30 mouse cellular contexts compared by ENCODE assay signal in genomic region chr11:57401610-57402009, GRCm38 (mm10).
DNase-seq lines count a peak whose midpoint lies in the region; ATAC-seq lines count a peak whose summit lies in the region.
"Had no signal": no experiment of that assay in that cellular context is flagged by ENCODE, and none has a peak within 500 bp of the region (broad histone marks: within the 10 kb centered on the region; RNA-seq: fewer than 3 reads in every experiment).

No protein-coding gene starts in this region.

- WGBS in forebrain, embryonic 13.5 days: 41% methylated on average over 2 of the region's 2 CpGs
- WGBS in forebrain, embryonic 11.5 days: 63% methylated on average over 2 of the region's 2 CpGs
- 63% methylated on average over 2 of the region's 2 CpGs for WGBS in midbrain, embryonic 11.5 days
- WGBS in midbrain, embryonic 13.5 days: 51% methylated on average over 2 of the region's 2 CpGs

- H3K27me3 ChIP-seq in forebrain, embryonic 13.5 days: no peaks in the 10 kb centered on the region
- H3K27me3 ChIP-seq in forebrain, embryonic 11.5 days (ENCODE audit: control insufficient read depth, insufficient read depth, low read length): no peaks in the 10 kb centered on the region
- H3K27me3 ChIP-seq in midbrain, embryonic 11.5 days (ENCODE audit: control insufficient read depth, insufficient read depth, low read length): no peaks in the 10 kb centered on the region
- H3K27me3 ChIP-seq in midbrain, embryonic 13.5 days: no peaks in the 10 kb centered on the region
- H3K27me3 ChIP-seq: embryonic facial prominence, embryonic 13.5 days; heart, embryonic 13.5 days had no signal

- peak; percentile 67; the same call in 1 of the 2 replicates for ATAC-seq in forebrain, embryonic 13.5 days
- no peak for ATAC-seq in forebrain, embryonic 11.5 days (replicated peaks; ENCODE audit: low FRiP score)
- no peak for ATAC-seq in midbrain, embryonic 11.5 days (ENCODE audit: low FRiP score)
- ATAC-seq in midbrain, embryonic 13.5 days: no peak
- ATAC-seq: activated CD4-positive, CD25-positive, alpha-beta regulatory T cell, adult 4 months; hindbrain, postnatal 0 days; inflammation-experienced regulatory T-cells, adult 6 months; intestine, embryonic 16.5 days had no signal

- no peak overlapping the region for H3K4me2 ChIP-seq in forebrain, embryonic 13.5 days
- no peak overlapping the region for H3K4me2 ChIP-seq in forebrain, embryonic 11.5 days (ENCODE audit: low read depth, low read length, severe bottlenecking)
- H3K4me2 ChIP-seq in midbrain, embryonic 11.5 days: no peak overlapping the region
- no peak overlapping the region for H3K4me2 ChIP-seq in midbrain, embryonic 13.5 days (replicated peaks)
- H3K4me2 ChIP-seq: embryonic facial prominence, embryonic 13.5 days; heart, embryonic 13.5 days; hindbrain, embryonic 14.5 days had no signal

- H3K9me3 ChIP-seq in forebrain, embryonic 13.5 days (replicated peaks): no peaks in the 10 kb centered on the region
- H3K9me3 ChIP-seq in forebrain, embryonic 11.5 days (ENCODE audit: control insufficient read depth, low read length): no peaks in the 10 kb centered on the region
- no peaks in the 10 kb centered on the region for H3K9me3 ChIP-seq in midbrain, embryonic 11.5 days (ENCODE audit: control insufficient read depth, low read length)
- H3K9me3 ChIP-seq in midbrain, embryonic 13.5 days: no peaks in the 10 kb centered on the region
- H3K9me3 ChIP-seq: embryonic facial prominence, embryonic 10.5 days; embryonic facial prominence, embryonic 13.5 days; heart, embryonic 13.5 days had no signal

- no peaks in the 10 kb centered on the region for H3K36me3 ChIP-seq in forebrain, embryonic 13.5 days (ENCODE audit: poor library complexity, severe bottlenecking)
- no peaks in the 10 kb centered on the region for H3K36me3 ChIP-seq in forebrain, embryonic 11.5 days (ENCODE audit: control insufficient read depth, insufficient read depth, low read length)
- H3K36me3 ChIP-seq in midbrain, embryonic 11.5 days (ENCODE audit: control insufficient read depth, insufficient read depth, low read length): no peaks in the 10 kb centered on the region
- H3K36me3 ChIP-seq in midbrain, embryonic 13.5 days: no peaks in the 10 kb centered on the region
- H3K36me3 ChIP-seq: embryonic facial prominence, embryonic 10.5 days; embryonic facial prominence, embryonic 13.5 days; heart, embryonic 10.5 days; heart, embryonic 13.5 days had no signal

- H3K9ac ChIP-seq in forebrain, embryonic 13.5 days: no peak overlapping the region
- no peak overlapping the region for H3K9ac ChIP-seq in forebrain, embryonic 11.5 days (ENCODE audit: low read length)
- H3K9ac ChIP-seq in midbrain, embryonic 11.5 days (ENCODE audit: low read length): no peak overlapping the region
- no peak overlapping the region for H3K9ac ChIP-seq in midbrain, embryonic 13.5 days (replicated peaks)
- H3K9ac ChIP-seq: embryonic facial prominence, embryonic 13.5 days; heart, embryonic 13.5 days; hindbrain, embryonic 14.5 days had no signal

- H3K4me1 ChIP-seq in forebrain, embryonic 13.5 days: peaks cover 14% of the 10 kb centered on the region; the same call in 1 of the 2 replicates
- H3K4me1 ChIP-seq in forebrain, embryonic 11.5 days (replicated peaks; ENCODE audit: control insufficient read depth, insufficient read depth, low read length): no peaks in the 10 kb centered on the region
- no peaks in the 10 kb centered on the region for H3K4me1 ChIP-seq in midbrain, embryonic 11.5 days (ENCODE audit: control insufficient read depth, insufficient read depth, low read length)
- H3K4me1 ChIP-seq in midbrain, embryonic 13.5 days (replicated peaks): 0 out of 2 replicates have a peak, but pooled peaks cover 3% of the 10 kb centered on the region
- H3K4me1 ChIP-seq: embryonic facial prominence, embryonic 10.5 days; embryonic facial prominence, embryonic 13.5 days; heart, embryonic 10.5 days had no signal

- DNase-seq in forebrain, embryonic 11.5 days (ENCODE audit: low spot score): no peak
- DNase-seq in layer of hippocampus, adult 11-12 months (ENCODE audit: low spot score): peak; percentile 60
- DNase-seq in layer of hippocampus, postnatal 25 days (ENCODE audit: extremely low spot score in 1 of 2, low spot score in 1 of 2): no peak
- peak; percentile 26 for DNase-seq in midbrain, embryonic 11.5 days (ENCODE audit: low spot score, missing footprints)
- DNase-seq in telencephalon, adult 2 months (ENCODE audit: low read depth, low spot score): peak; percentile 33
- DNase-seq in lung, postnatal 25 days (ENCODE audit: low spot score): no peak
- DNase-seq: adrenal gland, adult 8-10 months; adrenal gland, postnatal 25 days; cerebellum, adult 11 months; cerebellum, adult 2 months; cerebellum, adult 9-11 months; cerebellum, postnatal 25 days; embryo, embryonic 11 days; gastrocnemius, adult 2 months; gastrocnemius, postnatal 25 days; heart, adult 2 months; heart, postnatal 14 days; heart, postnatal 4 days had no signal

- no peak overlapping the region for H3K27ac ChIP-seq in forebrain, embryonic 13.5 days
- no peak overlapping the region for H3K27ac ChIP-seq in forebrain, embryonic 11.5 days (ENCODE audit: low read depth, low read length)
- no peak overlapping the region for H3K27ac ChIP-seq in midbrain, embryonic 11.5 days (ENCODE audit: low read depth, low read length)
- no peak overlapping the region for H3K27ac ChIP-seq in midbrain, embryonic 13.5 days
- H3K27ac ChIP-seq: embryonic facial prominence, embryonic 10.5 days; embryonic facial prominence, embryonic 13.5 days; gastrocnemius, adult 2 months; heart, adult 2 months; heart, embryonic 10.5 days; heart, embryonic 13.5 days; hindbrain, embryonic 14.5 days; hindbrain, postnatal 0 days had no signal

- no peak overlapping the region for H3K4me3 ChIP-seq in forebrain, embryonic 13.5 days
- no peak overlapping the region for H3K4me3 ChIP-seq in forebrain, embryonic 11.5 days (ENCODE audit: low read depth, low read length)
- H3K4me3 ChIP-seq in midbrain, embryonic 11.5 days (ENCODE audit: low read depth, low read length): no peak overlapping the region
- H3K4me3 ChIP-seq in midbrain, embryonic 13.5 days (replicated peaks): no peak overlapping the region
- H3K4me3 ChIP-seq: embryonic facial prominence, embryonic 10.5 days; embryonic facial prominence, embryonic 13.5 days; erythroblast, embryonic 14.5 days; gastrocnemius, adult 2 months; heart, adult 2 months; heart, embryonic 10.5 days; heart, embryonic 13.5 days had no signal

Comparison
In these comparisons a context has a peak if more than half of its experiments do, and no peak if none do; other contexts are left out.
1. DNase-seq: peak in layer of hippocampus, adult 11-12 months (single experiment), midbrain, embryonic 11.5 days (single experiment) and telencephalon, adult 2 months (single experiment); none in forebrain, embryonic 11.5 days (single experiment), layer of hippocampus, postnatal 25 days (0 of 2) and lung, postnatal 25 days (single experiment).